In genomic region chr6:38342666-38342992, GRCm38 (mm10) we compare ENCODE assay signal across 14 mouse cellular contexts. TPM values are rescaled to one million over a fixed set of nuclear protein-coding genes. Genes with fewer than 3 reads are reported as not detected.
DNase-seq lines count a peak whose midpoint lies in the region; ATAC-seq and TF ChIP-seq lines count a peak whose summit lies in the region.
"Had no signal": no experiment of that assay in that cellular context is flagged by ENCODE, and none has a peak within 500 bp of the region (broad histone marks: within the 10 kb centered on the region; RNA-seq: fewer than 3 reads in every experiment).

No protein-coding gene starts in this region.

- H3K9me3 ChIP-seq in liver, embryonic 16.5 days (replicated peaks; ENCODE audit: control insufficient read depth, low read length): no peaks in the 10 kb centered on the region
- H3K9me3 ChIP-seq: embryonic facial prominence, embryonic 10.5 days; forebrain, embryonic 10.5 days; hindbrain, embryonic 10.5 days; limb, embryonic 12.5 days had no signal

- H3K4me3 ChIP-seq in cerebellum, adult 2 months (replicated peaks; ENCODE audit: insufficient read depth, low read depth, low read length): peak overlapping the region; percentile 44
- peak overlapping the region; percentile 12; the same call in 1 of the 2 replicates for H3K4me3 ChIP-seq in liver, adult 2 months (ENCODE audit: insufficient read depth, low read depth, low read length)
- peak overlapping the region; percentile 36 for H3K4me3 ChIP-seq in bone marrow macrophage, adult 2 months (ENCODE audit: insufficient read depth, low read length)
- H3K4me3 ChIP-seq in liver, embryonic 16.5 days (ENCODE audit: low read depth, low read length): peak overlapping the region; percentile 59
- H3K4me3 ChIP-seq: embryonic facial prominence, embryonic 10.5 days; forebrain, embryonic 10.5 days; hindbrain, embryonic 10.5 days; limb, embryonic 12.5 days had no signal

- TF ChIP-seq CTCF in cerebellum, adult 2 months (IDR thresholded peaks at IDR 0.05; ENCODE audit: borderline replicate concordance, insufficient read depth, low read depth, low read length): no peak
- no peak for TF ChIP-seq CTCF in liver, adult 2 months (IDR thresholded peaks at IDR 0.05; ENCODE audit: low read depth, low read length)
- no peak for TF ChIP-seq CTCF in bone marrow macrophage, adult 2 months (IDR thresholded peaks at IDR 0.05; ENCODE audit: low read depth, low read length)

- peaks cover 11% of the 10 kb centered on the region for H3K36me3 ChIP-seq in liver, adult 2 months (ENCODE audit: control insufficient read depth, insufficient read depth, low read length)
- H3K36me3 ChIP-seq in liver, embryonic 16.5 days (ENCODE audit: control insufficient read depth, insufficient read depth): peaks cover 23% of the 10 kb centered on the region
- H3K36me3 ChIP-seq: embryonic facial prominence, embryonic 10.5 days; forebrain, embryonic 10.5 days; hindbrain, embryonic 10.5 days; limb, embryonic 12.5 days had no signal

- 82% methylated on average over 8 of the region's 8 CpGs for WGBS in cerebellum, adult 2 months
- WGBS in liver, adult 2 months: 5% methylated on average over 8 of the region's 8 CpGs
- WGBS in liver, embryonic 16.5 days (ENCODE audit: insufficient replicate concordance): 8% methylated on average over 8 of the region's 8 CpGs

- H3K9ac ChIP-seq in liver, adult 2 months (ENCODE audit: low read depth, low read length): no peak overlapping the region
- H3K9ac ChIP-seq in liver, embryonic 16.5 days (ENCODE audit: low read depth, low read length): peak overlapping the region; percentile 67
- H3K9ac ChIP-seq: limb, embryonic 12.5 days had no signal

- H3K27ac ChIP-seq in cerebellum, adult 2 months (ENCODE audit: insufficient read depth, low read length): no peak overlapping the region
- peak overlapping the region; percentile 72 for H3K27ac ChIP-seq in liver, adult 2 months (replicated peaks; ENCODE audit: insufficient read depth, low read depth, low read length)
- H3K27ac ChIP-seq in bone marrow macrophage, adult 2 months (ENCODE audit: insufficient read depth, low read depth, low read length): no peak overlapping the region
- H3K27ac ChIP-seq in liver, embryonic 16.5 days (ENCODE audit: low read length): peak overlapping the region; percentile 98
- H3K27ac ChIP-seq: embryonic facial prominence, embryonic 10.5 days; limb, embryonic 12.5 days had no signal

- no peak for DNase-seq in cerebellum, adult 2 months
- no peak for DNase-seq in cerebellum, adult 8-10 months
- peak; percentile 74 for DNase-seq in liver, adult 2 months (ENCODE audit: extremely low read depth, low read depth, low spot score)
- no peak for DNase-seq in liver
- DNase-seq in kidney, postnatal 36 days: no peak
- DNase-seq in ovary, postnatal 14 days (ENCODE audit: low spot score): no peak
- DNase-seq: kidney, adult 11 months; right cerebral cortex, postnatal 25 days had no signal

- no peak for TF ChIP-seq POLR2A in cerebellum, adult 2 months (IDR thresholded peaks at IDR 0.05; ENCODE audit: borderline replicate concordance, insufficient read depth, low read length)
- TF ChIP-seq POLR2A in liver, adult 2 months (IDR thresholded peaks at IDR 0.05; ENCODE audit: extremely low read depth, insufficient read depth, low read length): no peak
- no peak for TF ChIP-seq POLR2A in bone marrow macrophage, adult 2 months (IDR thresholded peaks at IDR 0.05; ENCODE audit: borderline replicate concordance, low read depth, low read length)

- H3K4me1 ChIP-seq in cerebellum, adult 2 months (ENCODE audit: control insufficient read depth, insufficient read depth, low read length): peaks cover 11% of the 10 kb centered on the region; the same call in 1 of the 2 replicates
- peaks cover 38% of the 10 kb centered on the region for H3K4me1 ChIP-seq in liver, adult 2 months (ENCODE audit: control insufficient read depth, insufficient read depth, low read length)
- H3K4me1 ChIP-seq in bone marrow macrophage, adult 2 months (ENCODE audit: control insufficient read depth, insufficient read depth, low read length): peaks cover 32% of the 10 kb centered on the region
- H3K4me1 ChIP-seq in liver, embryonic 16.5 days (ENCODE audit: control insufficient read depth, low read depth, low read length): peaks cover 76% of the 10 kb centered on the region
- H3K4me1 ChIP-seq: embryonic facial prominence, embryonic 10.5 days; forebrain, embryonic 10.5 days; limb, embryonic 12.5 days had no signal

- ATAC-seq in liver, embryonic 16.5 days (ENCODE audit: low read depth): no peak

- H3K27me3 ChIP-seq in cerebellum, adult 2 months (ENCODE audit: control insufficient read depth, insufficient read depth, low read length): no peaks in the 10 kb centered on the region
- no peaks in the 10 kb centered on the region for H3K27me3 ChIP-seq in liver, adult 2 months (ENCODE audit: control insufficient read depth, insufficient read depth, low read length)
- H3K27me3 ChIP-seq in liver, embryonic 16.5 days (ENCODE audit: control insufficient read depth, insufficient read depth, low read depth, low read length): no peaks in the 10 kb centered on the region
- H3K27me3 ChIP-seq: limb, embryonic 12.5 days had no signal

- peak overlapping the region; percentile 72 for H3K4me2 ChIP-seq in liver, embryonic 16.5 days (ENCODE audit: low read depth, low read length)
- H3K4me2 ChIP-seq: limb, embryonic 12.5 days had no signal

- peaks cover 9% of the 10 kb centered on the region; the same call in 1 of the 2 replicates for H3K79me2 ChIP-seq in liver, adult 2 months (ENCODE audit: control insufficient read depth, insufficient read depth, low read length)

RNA-seq across cellular contexts. Expression of gene Zc3hav1, which starts 11.8 kb away (rescaled TPM):
- 5.0 TPM in 2 replicates for polyA plus RNA-seq in cerebellum, adult 2 months (2012; rRNA removed)
- 27.9 and 31.8 TPM in 2 replicates for total RNA-seq in liver, adult 2 months (2014; rRNA removed)
- 16.3 and 17.0 TPM in 2 replicates for polyA plus RNA-seq in liver, adult 2 months (2012; rRNA removed)
- polyA plus RNA-seq in bone marrow macrophage, adult 2 months (2012; ENCODE audit: insufficient read depth, insufficient read length, missing spikeins): 76.7 and 83.5 TPM in 2 replicates
- polyA plus RNA-seq in liver, embryonic 16.5 days (2015; fragmentation: Nextera tagmentation; extraction: Ambion mirVana): 21.4 and 22.3 TPM in 2 replicates

RNA-seq across cellular contexts. Expression of gene Ttc26, which starts 38.6 kb away (rescaled TPM):
- polyA plus RNA-seq in cerebellum, adult 2 months (2012; rRNA removed): 2.4 and 2.9 TPM in 2 replicates
- 0.47 and 0.65 TPM in 2 replicates for total RNA-seq in liver, adult 2 months (2014; rRNA removed)
- 0.10 and 0.11 TPM in 2 replicates for polyA plus RNA-seq in liver, adult 2 months (2012; rRNA removed)
- 0.32 and 1.7 TPM in 2 replicates for polyA plus RNA-seq in bone marrow macrophage, adult 2 months (2012; ENCODE audit: insufficient read depth, insufficient read length, missing spikeins)
- polyA plus RNA-seq in liver, embryonic 16.5 days (2015; fragmentation: Nextera tagmentation; extraction: Ambion mirVana): 0.22 and 0.42 TPM in 2 replicates

RNA-seq across cellular contexts. Expression of gene Zc3hav1l, which starts 43.6 kb away (rescaled TPM):
- polyA plus RNA-seq in cerebellum, adult 2 months (2012; rRNA removed): 2.9 and 3.1 TPM in 2 replicates
- 0.18 and 0.27 TPM in 2 replicates for total RNA-seq in liver, adult 2 months (2014; rRNA removed)
- 0.15 and 0.22 TPM in 2 replicates for polyA plus RNA-seq in liver, adult 2 months (2012; rRNA removed)
- polyA plus RNA-seq in bone marrow macrophage, adult 2 months (2012; ENCODE audit: insufficient read depth, insufficient read length, missing spikeins): 0.32 and 0.39 TPM in 2 replicates
- 1.1 and 1.4 TPM in 2 replicates for polyA plus RNA-seq in liver, embryonic 16.5 days (2015; fragmentation: Nextera tagmentation; extraction: Ambion mirVana)

Comparison
In these comparisons a context has a peak if more than half of its experiments do, and no peak if none do; other contexts are left out.
1. H3K27ac ChIP-seq: peak in liver, adult 2 months (single experiment) and liver, embryonic 16.5 days (single experiment); none in cerebellum, adult 2 months (single experiment) and bone marrow macrophage, adult 2 months (single experiment).
2. Peak in every context shown above with its lines, with median percentiles within 50 percentile points of each other: H3K4me3 ChIP-seq.